Mouse (Mus musculus) lung, postnatal 0 days (tissue): ENCODE data around the gene Hist1h2bm. TPM values are rescaled to one million over a fixed set of nuclear protein-coding genes. Genes with fewer than 3 reads are reported as not detected.
A peak's percentile ranks its signal among the peaks of the same experiment; 100 is the strongest.
"Not testable (repeated sequence)": the region's sequence is repeated elsewhere in the genome, so short reads cannot be mapped to it uniquely, and the experiment has no call there.

ENCODE experiments used
- ATAC-seq: fragments of 200-750 bp; cut with Nextera tagmentation; 2 replicates; pipeline ENCODE4 v1.8.0; 2017; ENCODE audit warnings: moderate library complexity
- DNase-seq: peaks from one replicate; pipeline ENCODE4 v3.0.0-alpha.2; 2016; ENCODE audit warnings: low spot score
- H3K27ac ChIP-seq: fragments of 300-500 bp; sonication (generic); 2 replicates; pipeline ENCODE4 v1.5.1; 2014; ENCODE audit warnings: antibody characterized with exemption, mild to moderate bottlenecking, low read length, mixed read lengths
- H3K27me3 ChIP-seq: fragments of 300-500 bp; sonication (generic); replicated peaks from 2 replicates; pipeline ENCODE4 v1.6.1; 2014; ENCODE audit warnings: low read length, mixed read lengths; ENCODE audit not compliant: insufficient read depth
- H3K36me3 ChIP-seq: fragments of 300-500 bp; sonication (generic); 2 replicates; pipeline ENCODE4 v1.6.1; 2014; ENCODE audit warnings: low read length, mixed read lengths; ENCODE audit not compliant: insufficient read depth
- H3K4me1 ChIP-seq: fragments of 300-500 bp; sonication (generic); 2 replicates; pipeline ENCODE4 v1.6.1; 2014; ENCODE audit warnings: antibody characterized with exemption, low read depth, low read length, mixed read lengths; ENCODE audit not compliant: insufficient read depth
- H3K4me2 ChIP-seq: fragments of 300-500 bp; sonication (generic); replicated peaks from 2 replicates; pipeline ENCODE4 v1.6.1; 2014; ENCODE audit warnings: low read depth, mild to moderate bottlenecking, low read length, moderate library complexity, mixed read lengths
- H3K4me3 ChIP-seq: fragments of 300-500 bp; sonication (generic); 2 replicates; pipeline ENCODE4 v1.5.1; 2014; ENCODE audit warnings: low read depth, low read length
- H3K9ac ChIP-seq: fragments of 300-500 bp; sonication (generic); replicated peaks from 2 replicates; pipeline ENCODE4 v1.6.1; 2014; ENCODE audit warnings: low read depth, mild to moderate bottlenecking
- H3K9me3 ChIP-seq: fragments of 300-500 bp; sonication (generic); 2 replicates; pipeline ENCODE4 v1.6.1; 2016; ENCODE audit warnings: low read length, mixed read lengths
- CTCF ChIP-seq: IDR thresholded peaks from 2 replicates; pipeline ENCODE4 v1.5.1; 2016; ENCODE audit warnings: antibody characterized with exemption, mild to moderate bottlenecking
- EP300 ChIP-seq: IDR thresholded peaks from 2 replicates; pipeline ENCODE4 v1.6.1; 2016; ENCODE audit warnings: antibody characterized with exemption, mild to moderate bottlenecking, control low read depth
- whole genome bisulfite sequencing: fragments of 180-500 bp; shearing (Covaris S2); extraction: QIAGEN DNeasy Blood & Tissue Kit; methylation state at CpG from one replicate; pipeline ENCODE4 v1.1.7; 2014; 5-methylcytosine and 5-hydroxymethylcytosine counted together
- polyA plus RNA-seq: library from polyadenylated mRNA; unstranded; fragments of >200 nt; fragmentation: Nextera tagmentation; extraction: Ambion mirVana; gene quantifications from 2 replicates; pipeline ENCODE4 v1.2.1, GENCODE M21; 2015

Hist1h2bm gene
- polyA plus RNA-seq, 1 experiment from 2014 or later, result 0.66 TPM

GRCm38 (mm10) chr13:21749387-21750158 is 27.7 kb downstream of the Hist1h2bm start:
- ATAC-seq (no peak), DNase-seq (no peak)
- Histone ChIP-seq H3K27me3 (no peaks in the 10 kb centered on the region), H3K27ac (no peak overlapping the region), H3K4me3 (peak overlapping the region; percentile 39), H3K36me3 (no peaks in the 10 kb centered on the region), H3K9me3 (no peaks in the 10 kb centered on the region), H3K9ac (peak overlapping the region; percentile 32; the same call in 1 of the 2 replicates), H3K4me1 (peaks cover 7% of the 10 kb centered on the region), H3K4me2 (peak overlapping the region; percentile 56)
- TF ChIP-seq EP300, result no peak
- no peak for TF ChIP-seq CTCF
- WGBS, result 2% methylated on average over 5 of the region's 5 CpGs

GRCm38 (mm10) chr13:21750159-21751017 is 28.5 kb downstream of the Hist1h2bm start, which contains the start of gene Hist1h4k:
TSS of gene Hist1h4k (minus strand) at chr13:21750505.
- peak within 1 kb of the TSS; percentile 56 for H3K4me2 ChIP-seq
- H3K9ac ChIP-seq, result peak within 1 kb of the TSS; percentile 32; the same call in 1 of the 2 replicates
- under 1% methylated on average over 37 of the region's 56 CpGs for WGBS
- H3K4me1 ChIP-seq, H3K36me3 ChIP-seq, H3K27me3 ChIP-seq, H3K9me3 ChIP-seq: not testable (repeated sequence)
- H3K27ac ChIP-seq, result peak within 1 kb of the TSS; percentile 47; the same call in 1 of the 2 replicates
- DNase-seq, result peak; percentile 84
- ATAC-seq, result peak; percentile 65
- H3K4me3 ChIP-seq, result peak within 1 kb of the TSS; percentile 39
- peak; percentile 59 for TF ChIP-seq EP300

- H3K27ac ChIP-seq, result no peak overlapping the region
- no peaks in the 10 kb centered on the region for H3K36me3 ChIP-seq
- no peaks in the 10 kb centered on the region for H3K27me3 ChIP-seq
- no peaks in the 10 kb centered on the region for H3K9me3 ChIP-seq
- no peak for ATAC-seq
- TF ChIP-seq EP300 (no peak), CTCF (no peak)
- H3K4me1 ChIP-seq, result peaks cover 7% of the 10 kb centered on the region
- no peak overlapping the region for H3K4me3 ChIP-seq
- no peak for DNase-seq
- H3K4me2 ChIP-seq, result no peak overlapping the region
- no peak overlapping the region for H3K9ac ChIP-seq
Observed at GRCm38 (mm10) chr13:21751417-21751816, 29.6 kb downstream of the Hist1h2bm start.

- no peak for ATAC-seq
- Histone ChIP-seq H3K36me3 (no peaks in the 10 kb centered on the region), H3K4me1 (peaks cover 7% of the 10 kb centered on the region), H3K27ac (no peak overlapping the region), H3K4me3 (no peak overlapping the region), H3K4me2 (no peak overlapping the region), H3K9me3 (no peaks in the 10 kb centered on the region), H3K27me3 (no peaks in the 10 kb centered on the region), H3K9ac (no peak overlapping the region)
- TF ChIP-seq EP300 (no peak), CTCF (no peak)
- WGBS, result 53% methylated on average over 3 of the region's 3 CpGs
- DNase-seq, result no peak
Observed at GRCm38 (mm10) chr13:21751827-21752226, 30.0 kb downstream of the Hist1h2bm start.

- 20% methylated on average over 3 of the region's 3 CpGs for WGBS
- ATAC-seq (no peak), DNase-seq (no peak)
- H3K9ac ChIP-seq, result no peak overlapping the region
- no peak for TF ChIP-seq EP300
- TF ChIP-seq CTCF, result no peak
- no peaks in the 10 kb centered on the region for H3K9me3 ChIP-seq
- H3K4me2 ChIP-seq, result no peak overlapping the region
- H3K4me1 ChIP-seq, result peaks cover 7% of the 10 kb centered on the region
- H3K27me3 ChIP-seq, result no peaks in the 10 kb centered on the region
- no peak overlapping the region for H3K4me3 ChIP-seq
- no peak overlapping the region for H3K27ac ChIP-seq
- H3K36me3 ChIP-seq, result no peaks in the 10 kb centered on the region
Observed at GRCm38 (mm10) chr13:21752356-21752755, 30.5 kb downstream of the Hist1h2bm start.

- no peak for DNase-seq
- peak overlapping the region; percentile 26 for H3K9ac ChIP-seq
- H3K4me1 ChIP-seq, result peaks cover 7% of the 10 kb centered on the region
- TF ChIP-seq EP300 (no peak), CTCF (no peak)
- no peaks in the 10 kb centered on the region for H3K9me3 ChIP-seq
- WGBS, result 1% methylated on average over 9 of the region's 10 CpGs
- H3K27ac ChIP-seq, result peak overlapping the region; percentile 81
- H3K27me3 ChIP-seq, result no peaks in the 10 kb centered on the region
- H3K4me3 ChIP-seq, result peak overlapping the region; percentile 52
- peak overlapping the region; percentile 66 for H3K4me2 ChIP-seq
- H3K36me3 ChIP-seq, result no peaks in the 10 kb centered on the region
- ATAC-seq, result no peak
Observed at GRCm38 (mm10) chr13:21753051-21753523, 31.2 kb downstream of the Hist1h2bm start.
